Mouse (Mus musculus) midbrain, embryonic 11.5 days (tissue): ENCODE measurements around the gene Eif4b. TPM values are rescaled to one million over a fixed set of nuclear protein-coding genes. Genes with fewer than 3 reads are reported as not detected.

Experiments
- ATAC-seq: fragments of 200-750 bp; cut with Nextera tagmentation; 2 replicates; pipeline ENCODE4 v1.8.0; 2017; ENCODE audit warnings: moderate TSS enrichment, moderate library complexity; ENCODE audit not compliant: low FRiP score
- DNase-seq: peaks from one replicate; pipeline ENCODE4 v3.0.0; 2015; ENCODE audit warnings: low spot score; ENCODE audit errors: missing footprints
- H3K27ac ChIP-seq: fragments of 300-500 bp; sonication (generic); 2 replicates; pipeline ENCODE4 v1.5.1; 2014; ENCODE audit warnings: low read depth, low read length
- H3K27me3 ChIP-seq: fragments of 300-500 bp; sonication (generic); 2 replicates; pipeline ENCODE4 v1.6.1; 2014; ENCODE audit warnings: mild to moderate bottlenecking, low read length, moderate library complexity, mixed read lengths; ENCODE audit not compliant: control insufficient read depth, insufficient read depth
- H3K36me3 ChIP-seq: fragments of 300-500 bp; sonication (generic); 2 replicates; pipeline ENCODE4 v1.6.1; 2014; ENCODE audit warnings: mild to moderate bottlenecking, low read length, moderate library complexity, mixed read lengths; ENCODE audit not compliant: control insufficient read depth, insufficient read depth
- H3K4me1 ChIP-seq: fragments of 300-500 bp; sonication (generic); 2 replicates; pipeline ENCODE4 v1.6.1; 2014; ENCODE audit warnings: low read length; ENCODE audit not compliant: control insufficient read depth, insufficient read depth
- H3K4me2 ChIP-seq: fragments of 300-500 bp; sonication (generic); 2 replicates; pipeline ENCODE4 v1.6.1; 2014; ENCODE audit warnings: mild to moderate bottlenecking, moderate library complexity
- H3K4me3 ChIP-seq: fragments of 300-500 bp; sonication (generic); 2 replicates; pipeline ENCODE4 v1.5.1; 2014; ENCODE audit warnings: low read depth, low read length
- H3K9ac ChIP-seq: fragments of 300-500 bp; sonication (generic); 2 replicates; pipeline ENCODE4 v1.6.1; 2014; ENCODE audit warnings: low read length
- H3K9me3 ChIP-seq: fragments of 300-500 bp; sonication (generic); 2 replicates; pipeline ENCODE4 v1.6.1; 2016; ENCODE audit warnings: low read length; ENCODE audit not compliant: control insufficient read depth
- WGBS: fragments of 180-500 bp; shearing (Covaris S2); extraction: QIAGEN DNeasy Blood & Tissue Kit; methylation state at CpG from one replicate; pipeline ENCODE4 v1.1.7; 2014; 5-methylcytosine and 5-hydroxymethylcytosine counted together
- polyA plus RNA-seq: library from polyadenylated mRNA; unstranded; fragments of >200 nt; fragmentation: Nextera tagmentation; extraction: Ambion mirVana; gene quantifications from 2 replicates; pipeline ENCODE4 v1.2.1, GENCODE M21; 2014

The Eif4b gene
- polyA plus RNA-seq, 1 experiment from 2014 or later: 107 TPM

DNA sequence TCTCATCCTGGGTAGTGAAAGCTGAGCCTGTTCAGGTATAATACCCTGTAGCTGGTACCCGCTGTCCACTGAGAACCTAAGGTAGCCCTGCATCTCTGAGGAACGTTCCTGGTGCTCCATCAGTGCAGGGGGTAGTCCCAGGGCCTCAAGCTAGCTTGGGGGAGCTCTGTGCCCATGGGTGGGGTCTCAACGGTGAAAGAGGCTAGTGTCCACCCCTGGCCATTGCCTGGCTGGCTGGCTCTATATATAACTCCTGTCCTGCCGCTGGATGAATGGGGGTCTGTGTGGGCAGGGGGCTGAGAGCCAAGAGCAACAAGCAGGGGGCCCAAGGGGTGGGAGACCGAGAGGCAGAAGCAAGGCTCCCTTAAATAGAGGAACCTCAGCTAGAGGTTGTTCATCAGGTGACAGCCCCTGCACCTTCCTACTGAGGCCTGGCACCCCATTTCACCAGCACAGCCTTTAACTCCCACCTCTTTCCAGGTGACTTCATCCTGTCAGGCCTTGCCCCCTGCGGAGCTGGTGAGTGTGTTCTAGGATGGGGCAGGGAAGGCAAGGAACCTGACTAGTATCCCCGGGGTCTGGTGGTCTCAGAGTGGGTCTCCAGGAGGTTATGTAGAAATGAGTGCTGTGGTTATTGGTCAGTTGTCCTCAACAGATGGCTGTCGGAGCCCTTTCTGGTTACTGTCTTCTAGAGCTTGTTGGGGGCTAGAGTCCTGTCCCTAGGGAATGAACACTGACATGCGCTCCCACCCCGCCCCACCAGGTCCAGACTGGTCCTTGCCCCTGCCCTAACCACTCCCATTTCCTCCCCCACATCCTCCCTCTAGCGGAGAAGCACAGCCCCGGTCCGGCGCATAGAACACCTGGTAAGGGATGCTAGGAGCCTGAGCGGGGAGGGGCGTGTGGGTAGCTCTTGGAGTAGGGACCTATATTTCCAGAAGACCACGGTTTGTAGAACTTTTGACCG is 32.5 kb downstream of the Eif4b start:
- no peak for ATAC-seq

GRCm38 (mm10) chr15:102106754-102107456 is 33.3 kb downstream of the Eif4b start:
- Histone ChIP-seq H3K27me3 (peaks cover 31% of the 10 kb centered on the region), H3K4me1 (peaks cover 21% of the 10 kb centered on the region; the same call in 1 of the 2 replicates), H3K9ac (0 out of 2 replicates have a peak overlapping the region, but pooled peaks have one; percentile 29), H3K4me2 (peak overlapping the region; percentile 49), H3K4me3 (peak overlapping the region; percentile 26), H3K36me3 (no peaks in the 10 kb centered on the region), H3K27ac (no peak overlapping the region), H3K9me3 (no peaks in the 10 kb centered on the region)
- DNase-seq (peak; percentile 84), ATAC-seq (no peak)
- WGBS: 6% methylated on average over 38 of the region's 38 CpGs

More for the DNA sequence above, 32.5 kb downstream of the Eif4b start:
- Histone ChIP-seq H3K4me2 (peak overlapping the region; percentile 49; the same call in 1 of the 2 replicates), H3K36me3 (no peaks in the 10 kb centered on the region), H3K27ac (no peak overlapping the region), H3K4me3 (no peak overlapping the region), H3K4me1 (peaks cover 25% of the 10 kb centered on the region), H3K9me3 (no peaks in the 10 kb centered on the region), H3K27me3 (peaks cover 39% of the 10 kb centered on the region), H3K9ac (no peak overlapping the region)
- DNase-seq: peak; percentile 84
- 27% methylated on average over 18 of the region's 18 CpGs for WGBS

- 37% methylated on average over 13 of the region's 13 CpGs for WGBS
- Histone ChIP-seq H3K27me3 (peaks cover 28% of the 10 kb centered on the region), H3K4me2 (no peak overlapping the region), H3K9me3 (no peaks in the 10 kb centered on the region), H3K27ac (no peak overlapping the region), H3K36me3 (no peaks in the 10 kb centered on the region), H3K4me3 (no peak overlapping the region), H3K9ac (no peak overlapping the region), H3K4me1 (peaks cover 16% of the 10 kb centered on the region; the same call in 1 of the 2 replicates)
- ATAC-seq (no peak), DNase-seq (peak; percentile 96)
Observed at GRCm38 (mm10) chr15:102107689-102108573, 34.4 kb downstream of the Eif4b start.

DNA sequence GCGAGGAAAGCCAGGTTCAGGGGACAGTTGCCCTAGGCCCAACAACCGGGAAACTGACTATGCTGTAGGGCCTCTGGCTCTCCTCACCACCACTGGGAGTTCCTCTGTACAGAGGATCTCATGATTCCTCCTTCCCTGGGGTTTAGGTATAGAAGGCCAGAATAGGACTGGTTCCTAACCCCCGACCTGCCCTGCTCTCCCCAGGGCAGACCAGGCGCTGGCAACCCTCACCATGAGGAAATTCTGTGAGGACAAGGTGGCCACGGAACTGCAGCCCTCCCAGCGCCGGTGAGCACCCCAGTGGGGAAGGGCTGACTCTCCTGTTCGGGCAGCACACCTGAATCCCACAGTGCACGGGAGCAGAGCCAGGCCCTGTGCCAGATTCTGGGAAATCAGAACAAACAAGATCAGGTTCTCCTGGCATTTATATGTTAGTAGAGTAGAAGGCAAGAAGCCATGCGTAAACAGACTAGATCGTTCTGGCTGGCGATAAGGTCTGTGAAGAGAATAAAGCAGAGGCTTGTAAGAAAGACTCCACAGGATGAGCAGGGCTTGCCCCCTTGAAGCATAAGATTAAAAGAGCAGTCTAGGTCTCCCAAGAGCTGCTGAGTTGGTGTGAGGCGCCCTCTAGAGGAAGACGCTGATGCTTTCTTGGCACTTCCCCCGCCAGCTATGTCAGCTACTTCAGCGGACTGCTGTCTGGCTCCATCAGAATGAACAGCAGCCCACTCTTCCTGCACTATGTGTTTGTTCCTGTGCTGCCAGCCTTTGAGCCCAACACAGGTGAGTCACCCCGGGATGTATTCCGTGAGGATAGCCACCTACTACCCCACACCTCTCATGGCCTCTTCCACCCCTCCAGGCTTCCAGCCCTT is 35.3 kb downstream of the Eif4b start:
- Histone ChIP-seq H3K4me1 (peaks cover 10% of the 10 kb centered on the region; the same call in 1 of the 2 replicates), H3K9ac (no peak overlapping the region), H3K4me2 (no peak overlapping the region), H3K27me3 (peaks cover 28% of the 10 kb centered on the region), H3K9me3 (no peaks in the 10 kb centered on the region), H3K36me3 (no peaks in the 10 kb centered on the region), H3K4me3 (no peak overlapping the region), H3K27ac (no peak overlapping the region)
- 49% methylated on average over 18 of the region's 18 CpGs for WGBS
- peak; percentile 93 for DNase-seq
- ATAC-seq: 0 out of 2 replicates have a peak, but pooled peaks have one; percentile 22

GRCm38 (mm10) chr15:102110271-102110670 is 36.7 kb downstream of the Eif4b start:
- DNase-seq (no peak), ATAC-seq (no peak)
- Histone ChIP-seq H3K4me3 (no peak overlapping the region), H3K4me1 (peaks cover 7% of the 10 kb centered on the region; the same call in 1 of the 2 replicates), H3K9me3 (no peaks in the 10 kb centered on the region), H3K4me2 (no peak overlapping the region), H3K27me3 (peaks cover 25% of the 10 kb centered on the region), H3K9ac (no peak overlapping the region), H3K36me3 (no peaks in the 10 kb centered on the region), H3K27ac (no peak overlapping the region)
- WGBS: 95% methylated on average over 7 of the region's 7 CpGs

DNA sequence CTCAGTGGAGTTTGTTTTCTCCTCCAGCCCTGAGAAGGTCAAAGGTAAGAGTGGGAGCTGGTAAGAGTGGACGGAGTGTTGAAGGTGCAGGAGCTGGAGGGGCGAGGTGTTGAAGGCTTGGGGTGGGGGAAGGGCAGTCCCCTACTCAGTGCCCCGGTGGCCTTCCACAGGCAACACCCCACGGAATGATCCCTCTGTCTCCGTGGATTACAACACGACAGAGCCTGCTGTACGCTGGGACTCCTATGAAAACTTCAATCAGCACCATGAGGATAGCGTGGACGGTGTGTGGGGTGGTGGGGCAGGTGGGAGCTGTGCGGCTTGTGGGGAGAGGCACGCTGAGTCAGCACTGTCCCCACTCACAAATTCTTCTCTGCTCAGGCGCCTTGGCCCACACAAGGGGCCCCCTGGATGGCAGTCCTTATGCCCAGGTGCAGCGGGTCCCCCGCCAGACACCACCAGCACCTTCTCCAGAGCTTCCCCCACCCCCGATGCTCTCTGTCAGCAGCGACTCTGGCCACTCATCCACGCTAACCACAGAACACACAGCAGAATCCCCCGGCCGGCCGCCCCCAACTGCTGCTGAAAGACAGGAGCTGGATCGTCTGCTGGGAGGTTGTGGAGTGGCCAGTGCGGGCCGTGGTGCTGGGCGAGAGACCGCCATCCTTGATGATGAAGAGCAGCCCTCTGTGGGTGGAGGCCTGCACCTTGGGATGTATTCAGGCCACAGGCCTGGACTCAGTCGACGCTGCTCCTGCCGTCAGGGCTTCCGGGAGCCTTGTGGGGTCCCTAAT is 37.3 kb downstream of the Eif4b start:
- Histone ChIP-seq H3K9ac (no peak overlapping the region), H3K27ac (no peak overlapping the region), H3K4me1 (peaks cover 7% of the 10 kb centered on the region; the same call in 1 of the 2 replicates), H3K4me3 (no peak overlapping the region), H3K9me3 (no peaks in the 10 kb centered on the region), H3K36me3 (no peaks in the 10 kb centered on the region), H3K27me3 (peaks cover 19% of the 10 kb centered on the region), H3K4me2 (no peak overlapping the region)
- ATAC-seq (no peak), DNase-seq (no peak)
- 77% methylated on average over 29 of the region's 29 CpGs for WGBS

DNA sequence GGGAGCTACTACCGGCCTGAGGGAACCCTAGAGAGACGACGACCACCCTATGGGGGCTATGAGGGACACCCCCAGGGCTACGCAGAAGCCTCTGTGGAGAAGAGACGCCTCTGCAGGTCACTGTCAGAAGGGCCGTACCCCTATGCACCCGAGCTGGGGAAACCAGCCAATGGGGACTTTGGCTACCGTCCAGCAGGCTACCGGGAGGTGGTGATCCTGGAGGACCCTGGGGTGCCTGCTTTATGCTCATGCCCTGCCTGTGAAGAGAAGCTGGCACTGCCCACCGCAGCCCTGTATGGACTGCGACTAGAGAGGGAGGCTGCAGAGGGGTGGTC is 37.9 kb downstream of the Eif4b start:
- Histone ChIP-seq H3K27me3 (peaks cover 14% of the 10 kb centered on the region), H3K4me2 (no peak overlapping the region), H3K27ac (no peak overlapping the region), H3K9me3 (no peaks in the 10 kb centered on the region), H3K9ac (no peak overlapping the region), H3K36me3 (no peaks in the 10 kb centered on the region), H3K4me3 (no peak overlapping the region), H3K4me1 (peaks cover 7% of the 10 kb centered on the region; the same call in 1 of the 2 replicates)
- DNase-seq (no peak), ATAC-seq (no peak)
- WGBS: 84% methylated on average over 11 of the region's 11 CpGs
